Mouse (Mus musculus) midbrain, embryonic 11.5 days (tissue): ENCODE results near the gene Gm10382. TPM values are rescaled to one million over a fixed set of nuclear protein-coding genes. Genes with fewer than 3 reads are reported as not detected.

Experiments
- ATAC-seq: fragments of 200-750 bp; cut with Nextera tagmentation; 2 replicates; pipeline ENCODE4 v1.8.0; 2017; ENCODE audit warnings: moderate TSS enrichment, moderate library complexity; ENCODE audit not compliant: low FRiP score
- DNase-seq: peaks from one replicate; pipeline ENCODE4 v3.0.0; 2015; ENCODE audit warnings: low spot score; ENCODE audit errors: missing footprints
- H3K27ac ChIP-seq: fragments of 300-500 bp; sonication (generic); 2 replicates; pipeline ENCODE4 v1.5.1; 2014; ENCODE audit warnings: low read depth, low read length
- H3K27me3 ChIP-seq: fragments of 300-500 bp; sonication (generic); 2 replicates; pipeline ENCODE4 v1.6.1; 2014; ENCODE audit warnings: mild to moderate bottlenecking, low read length, moderate library complexity, mixed read lengths; ENCODE audit not compliant: control insufficient read depth, insufficient read depth
- H3K36me3 ChIP-seq: fragments of 300-500 bp; sonication (generic); 2 replicates; pipeline ENCODE4 v1.6.1; 2014; ENCODE audit warnings: mild to moderate bottlenecking, low read length, moderate library complexity, mixed read lengths; ENCODE audit not compliant: control insufficient read depth, insufficient read depth
- H3K4me1 ChIP-seq: fragments of 300-500 bp; sonication (generic); 2 replicates; pipeline ENCODE4 v1.6.1; 2014; ENCODE audit warnings: low read length; ENCODE audit not compliant: control insufficient read depth, insufficient read depth
- H3K4me2 ChIP-seq: fragments of 300-500 bp; sonication (generic); 2 replicates; pipeline ENCODE4 v1.6.1; 2014; ENCODE audit warnings: mild to moderate bottlenecking, moderate library complexity
- H3K4me3 ChIP-seq: fragments of 300-500 bp; sonication (generic); 2 replicates; pipeline ENCODE4 v1.5.1; 2014; ENCODE audit warnings: low read depth, low read length
- H3K9ac ChIP-seq: fragments of 300-500 bp; sonication (generic); 2 replicates; pipeline ENCODE4 v1.6.1; 2014; ENCODE audit warnings: low read length
- H3K9me3 ChIP-seq: fragments of 300-500 bp; sonication (generic); 2 replicates; pipeline ENCODE4 v1.6.1; 2016; ENCODE audit warnings: low read length; ENCODE audit not compliant: control insufficient read depth
- WGBS: fragments of 180-500 bp; shearing (Covaris S2); extraction: QIAGEN DNeasy Blood & Tissue Kit; methylation state at CpG from one replicate; pipeline ENCODE4 v1.1.7; 2014; 5-methylcytosine and 5-hydroxymethylcytosine counted together
- polyA plus RNA-seq: library from polyadenylated mRNA; unstranded; fragments of >200 nt; fragmentation: Nextera tagmentation; extraction: Ambion mirVana; gene quantifications from 2 replicates; pipeline ENCODE4 v1.2.1, GENCODE M21; 2014

The Gm10382 gene
- polyA plus RNA-seq, 1 experiment from 2014 or later = 0.29 TPM

- Histone ChIP-seq H3K27me3 (no peaks in the 10 kb centered on the region), H3K9ac (no peak overlapping the region), H3K36me3 (no peaks in the 10 kb centered on the region), H3K27ac (no peak overlapping the region), H3K4me3 (no peak overlapping the region), H3K4me1 (no peaks in the 10 kb centered on the region; the same call in 1 of the 2 replicates), H3K4me2 (no peak overlapping the region), H3K9me3 (no peaks in the 10 kb centered on the region)
- ATAC-seq = no peak
- 83% methylated on average over 7 of the region's 7 CpGs for WGBS
- no peak for DNase-seq
Measured at GRCm38 (mm10) chr5:125363894-125364293, 25.2 kb upstream of the Gm10382 start.

- Histone ChIP-seq H3K4me1 (no peaks in the 10 kb centered on the region; the same call in 1 of the 2 replicates), H3K4me2 (no peak overlapping the region), H3K4me3 (no peak overlapping the region), H3K27ac (no peak overlapping the region), H3K27me3 (no peaks in the 10 kb centered on the region), H3K9me3 (no peaks in the 10 kb centered on the region), H3K9ac (no peak overlapping the region), H3K36me3 (no peaks in the 10 kb centered on the region)
- DNase-seq (no peak), ATAC-seq (no peak)
- 82% methylated on average over 4 of the region's 4 CpGs for WGBS
Measured at GRCm38 (mm10) chr5:125364851-125365429, 24.2 kb upstream of the Gm10382 start.

DNA sequence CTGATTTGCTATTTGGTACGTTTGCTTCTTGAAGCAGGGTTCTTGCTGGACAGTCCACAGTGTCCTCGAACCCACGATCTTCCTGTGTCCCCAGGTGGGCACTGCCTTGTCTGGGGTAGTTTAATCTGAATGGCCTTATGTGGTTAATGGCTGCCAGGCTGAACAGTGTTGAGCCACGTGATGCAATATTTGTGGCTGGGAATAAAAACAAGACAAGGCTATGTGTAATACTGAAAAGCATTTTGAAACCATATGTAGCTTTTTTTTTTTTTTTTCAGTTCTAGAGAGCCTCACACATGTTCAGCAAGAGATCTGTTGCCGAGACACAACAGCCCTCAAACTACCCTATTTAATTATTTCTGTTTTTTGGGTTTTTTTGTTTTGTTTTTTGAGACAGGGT lies 21.0 kb upstream of the Gm10382 start:
- Histone ChIP-seq H3K4me2 (no peak overlapping the region), H3K9ac (no peak overlapping the region), H3K36me3 (no peaks in the 10 kb centered on the region), H3K9me3 (no peaks in the 10 kb centered on the region), H3K4me1 (no peaks in the 10 kb centered on the region), H3K4me3 (no peak overlapping the region), H3K27me3 (no peaks in the 10 kb centered on the region), H3K27ac (no peak overlapping the region)
- DNase-seq = no peak
- WGBS = 78% methylated on average over 5 of the region's 5 CpGs
- ATAC-seq = no peak

DNA sequence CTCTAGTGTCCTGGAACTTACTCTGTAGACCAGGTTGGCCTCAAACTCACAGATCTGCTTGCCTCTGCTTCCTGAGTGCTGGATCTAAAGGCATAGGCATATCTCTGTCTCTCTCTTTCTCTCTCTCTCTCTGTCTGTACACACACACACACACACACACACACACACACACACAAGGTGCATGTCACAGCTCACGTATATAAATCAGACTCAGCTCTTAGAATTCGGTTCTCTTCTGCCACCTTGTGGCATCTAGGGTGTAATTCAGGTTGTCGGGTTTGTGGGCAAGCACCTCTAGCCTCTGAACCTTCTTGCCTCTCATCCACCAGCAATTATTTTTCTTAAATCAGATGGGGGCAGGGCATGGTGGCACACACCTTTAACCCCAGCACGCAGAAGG lies 20.6 kb upstream of the Gm10382 start:
- Histone ChIP-seq H3K4me2 (no peak overlapping the region), H3K4me3 (no peak overlapping the region), H3K9ac (no peak overlapping the region), H3K9me3 (no peaks in the 10 kb centered on the region), H3K4me1 (no peaks in the 10 kb centered on the region), H3K27ac (no peak overlapping the region), H3K36me3 (no peaks in the 10 kb centered on the region), H3K27me3 (no peaks in the 10 kb centered on the region)
- ATAC-seq (peak; percentile 42), DNase-seq (peak; percentile 96)
- 3% methylated on average over 4 of the region's 4 CpGs for WGBS

DNA sequence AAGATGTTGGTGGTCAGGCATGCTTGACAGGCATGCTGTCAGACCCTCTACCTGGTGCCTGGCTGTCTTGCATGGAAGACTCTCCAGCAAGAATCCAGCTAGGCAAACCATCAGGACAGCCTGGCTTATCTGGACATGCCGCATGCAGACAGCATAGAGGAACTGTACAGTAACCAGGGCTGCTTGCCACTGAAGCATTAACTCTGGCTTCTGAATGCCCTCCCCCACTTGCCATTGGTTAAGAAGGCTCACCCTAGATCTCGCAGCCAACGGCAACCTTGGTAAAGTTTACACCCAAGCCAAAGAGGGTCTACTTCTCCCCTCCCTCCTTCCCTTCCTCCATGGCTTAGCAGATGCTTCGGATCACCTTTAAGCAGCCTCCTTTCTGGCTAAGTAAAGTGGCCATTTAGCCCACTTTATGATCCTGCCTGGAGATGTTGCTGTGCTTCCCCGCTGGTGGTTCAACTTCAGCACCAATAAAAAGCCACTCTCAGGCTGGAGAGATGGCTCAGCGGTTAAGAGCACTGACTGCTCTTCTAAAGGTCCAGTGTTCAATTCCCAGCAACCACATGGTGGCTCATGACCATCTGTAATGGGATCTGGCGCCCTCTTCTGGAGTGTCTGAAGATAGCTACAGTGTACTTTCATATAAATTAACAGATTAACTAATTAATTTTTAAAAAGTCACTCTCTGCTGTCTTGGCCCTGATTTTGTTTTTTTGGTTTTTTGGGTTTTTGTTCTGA lies 18.0 kb upstream of the Gm10382 start:
- H3K4me1 ChIP-seq = no peaks in the 10 kb centered on the region
- no peaks in the 10 kb centered on the region for H3K9me3 ChIP-seq
- no peak overlapping the region for H3K9ac ChIP-seq
- WGBS = 77% methylated on average over 7 of the region's 7 CpGs
- no peak overlapping the region for H3K4me3 ChIP-seq
- H3K36me3 ChIP-seq = no peaks in the 10 kb centered on the region
- no peak overlapping the region for H3K27ac ChIP-seq
- H3K4me2 ChIP-seq = no peak overlapping the region
- ATAC-seq (no peak), DNase-seq (no peak)
- no peaks in the 10 kb centered on the region for H3K27me3 ChIP-seq

DNA sequence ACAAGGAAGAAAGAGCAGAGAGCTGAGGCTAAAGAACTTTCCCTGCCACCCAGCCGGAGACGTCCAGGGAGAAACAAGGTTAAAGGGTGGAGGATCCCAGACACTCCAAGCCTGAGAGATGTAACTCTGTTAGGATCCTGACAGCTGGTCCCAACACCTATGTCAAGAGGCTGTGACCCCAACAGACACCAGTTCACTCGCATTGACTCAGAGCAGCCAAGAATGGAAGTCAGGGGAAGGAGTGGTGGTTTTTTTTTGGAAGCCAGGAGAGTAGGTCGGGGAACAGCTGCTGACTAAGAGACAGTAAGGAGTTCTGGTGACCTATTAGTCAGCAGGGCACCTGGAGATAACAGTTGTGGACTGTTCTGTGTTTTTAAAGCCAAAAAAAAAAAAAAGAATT lies 17.1 kb upstream of the Gm10382 start:
- no peak overlapping the region for H3K4me2 ChIP-seq
- DNase-seq (no peak), ATAC-seq (no peak)
- no peaks in the 10 kb centered on the region for H3K36me3 ChIP-seq
- WGBS = 85% methylated on average over 4 of the region's 4 CpGs
- H3K4me1 ChIP-seq = no peaks in the 10 kb centered on the region
- H3K27ac ChIP-seq = no peak overlapping the region
- no peak overlapping the region for H3K9ac ChIP-seq
- no peaks in the 10 kb centered on the region for H3K27me3 ChIP-seq
- no peaks in the 10 kb centered on the region for H3K9me3 ChIP-seq
- H3K4me3 ChIP-seq = no peak overlapping the region

DNA sequence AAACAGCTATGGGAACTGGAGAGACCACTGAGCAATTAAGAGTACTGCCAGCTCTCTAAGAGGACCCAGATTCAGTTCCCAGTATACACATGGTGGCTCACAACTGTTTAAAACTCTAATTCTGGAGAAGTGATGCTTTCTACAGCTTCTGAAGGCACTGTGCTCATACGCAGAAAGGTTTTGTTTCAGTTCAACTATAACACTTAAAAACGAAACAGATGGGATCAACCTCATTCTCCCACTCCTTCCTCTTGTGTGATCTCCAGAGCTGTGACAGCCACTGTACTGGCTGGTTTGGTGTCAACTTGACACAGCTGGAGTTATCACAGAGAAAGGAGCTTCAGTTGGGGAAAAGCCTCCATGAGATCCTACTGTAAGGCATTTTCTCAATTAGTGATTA lies 13.3 kb upstream of the Gm10382 start:
- Histone ChIP-seq H3K4me1 (no peaks in the 10 kb centered on the region), H3K9ac (no peak overlapping the region), H3K4me2 (no peak overlapping the region), H3K27me3 (no peaks in the 10 kb centered on the region), H3K36me3 (no peaks in the 10 kb centered on the region), H3K9me3 (no peaks in the 10 kb centered on the region), H3K4me3 (no peak overlapping the region), H3K27ac (no peak overlapping the region)
- ATAC-seq (no peak), DNase-seq (no peak)
- 91% methylated on average over 2 of the region's 2 CpGs for WGBS

DNA sequence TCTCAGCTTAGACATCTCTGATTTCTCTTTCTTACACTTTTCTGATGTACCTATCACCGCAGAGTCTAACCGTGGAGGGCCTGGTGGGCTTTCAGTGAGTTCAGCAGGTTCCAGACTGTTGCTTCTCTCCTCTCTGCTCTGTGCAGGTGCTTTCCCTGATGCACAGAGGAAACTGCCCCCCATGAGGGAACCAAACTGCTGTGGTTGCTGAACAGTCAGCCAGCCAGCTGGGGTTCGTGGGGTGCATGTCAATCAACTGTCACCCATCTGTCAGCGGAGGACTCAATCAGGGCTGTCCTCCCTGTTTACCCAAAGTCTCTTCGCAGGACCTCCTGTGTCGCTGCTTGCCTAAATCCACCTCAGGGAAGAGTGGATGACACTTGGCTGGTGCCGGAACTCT lies 11.9 kb upstream of the Gm10382 start:
- Histone ChIP-seq H3K27ac (no peak overlapping the region), H3K4me1 (no peaks in the 10 kb centered on the region), H3K4me3 (no peak overlapping the region), H3K27me3 (no peaks in the 10 kb centered on the region), H3K9me3 (no peaks in the 10 kb centered on the region), H3K4me2 (no peak overlapping the region), H3K36me3 (no peaks in the 10 kb centered on the region), H3K9ac (no peak overlapping the region)
- ATAC-seq = no peak
- no peak for DNase-seq
- WGBS = 64% methylated on average over 7 of the region's 7 CpGs

GRCm38 (mm10) chr5:125378919-125379318 lies 10.2 kb upstream of the Gm10382 start:
- no peak for ATAC-seq

More at GRCm38 (mm10) chr5:125378919-125379318, 10.2 kb upstream of the Gm10382 start:
- H3K9me3 ChIP-seq = no peaks in the 10 kb centered on the region
- H3K9ac ChIP-seq = no peak overlapping the region
- no peaks in the 10 kb centered on the region for H3K4me1 ChIP-seq
- no peak overlapping the region for H3K4me3 ChIP-seq
- H3K27ac ChIP-seq = no peak overlapping the region
- WGBS = 84% methylated on average over 5 of the region's 5 CpGs
- H3K27me3 ChIP-seq = no peaks in the 10 kb centered on the region
- H3K36me3 ChIP-seq = no peaks in the 10 kb centered on the region
- DNase-seq = no peak
- no peak overlapping the region for H3K4me2 ChIP-seq
